Mouse (Mus musculus) hindbrain, postnatal 0 days (tissue): ENCODE measurements at regions not wholly inside any gene's neighbourhood (a gene's known extent, or its start where the extent isn't known, plus 50 kb on each side); places are given as distances from the start of the nearest gene placed in this dataset.

ENCODE experiments used
- ATAC-seq: fragments of 200-750 bp; cut with Nextera tagmentation; 2 replicates; pipeline ENCODE4 v1.8.0; 2017; ENCODE audit warnings: mild to moderate bottlenecking, moderate TSS enrichment, moderate library complexity
- DNase-seq: peaks from one replicate; pipeline ENCODE4 v3.0.0-alpha.2; 2015; ENCODE audit warnings: low spot score
- H3K27ac ChIP-seq: fragments of 300-500 bp; sonication (generic); 2 replicates; pipeline ENCODE4 v1.5.1; 2014; ENCODE audit warnings: mild to moderate bottlenecking
- H3K27me3 ChIP-seq: fragments of 300-500 bp; sonication (generic); 2 replicates; pipeline ENCODE4 v1.6.1; 2014; ENCODE audit warnings: low read length, mixed read lengths; ENCODE audit not compliant: insufficient read depth
- H3K36me3 ChIP-seq: fragments of 300-500 bp; sonication (generic); 2 replicates; pipeline ENCODE4 v1.6.1; 2014; ENCODE audit warnings: low read length, mixed read lengths; ENCODE audit not compliant: insufficient read depth
- H3K4me1 ChIP-seq: fragments of 300-500 bp; sonication (generic); 2 replicates; pipeline ENCODE4 v1.6.1; 2014; ENCODE audit warnings: antibody characterized with exemption, low read length, mixed read lengths; ENCODE audit not compliant: insufficient read depth
- H3K4me2 ChIP-seq: fragments of 300-500 bp; sonication (generic); 2 replicates; pipeline ENCODE4 v1.6.1; 2014; ENCODE audit warnings: low read depth, mild to moderate bottlenecking, low read length, moderate library complexity, mixed read lengths
- H3K4me3 ChIP-seq: fragments of 300-500 bp; sonication (generic); 2 replicates; pipeline ENCODE4 v1.5.1; 2014; ENCODE audit warnings: low read length
- H3K9ac ChIP-seq: fragments of 300-500 bp; sonication (generic); replicated peaks from 2 replicates; pipeline ENCODE4 v1.6.1; 2014; ENCODE audit warnings: mild to moderate bottlenecking, low read length, moderate library complexity, mixed read lengths
- H3K9me3 ChIP-seq: fragments of 300-500 bp; sonication (generic); 2 replicates; pipeline ENCODE4 v1.6.1; 2016; ENCODE audit warnings: low read length, mixed read lengths
- CTCF ChIP-seq: IDR thresholded peaks from 2 replicates; pipeline ENCODE4 v1.5.1; 2016; ENCODE audit warnings: antibody characterized with exemption, control low read depth, low read depth
- WGBS: fragments of 180-500 bp; shearing (Covaris S2); extraction: QIAGEN DNeasy Blood & Tissue Kit; methylation state at CpG from one replicate; pipeline ENCODE4 v1.1.7; 2014; 5-methylcytosine and 5-hydroxymethylcytosine counted together

- Histone ChIP-seq H3K9me3 (no peaks in the 10 kb centered on the region), H3K27ac (no peak overlapping the region), H3K4me1 (no peaks in the 10 kb centered on the region), H3K4me2 (no peak overlapping the region), H3K36me3 (no peaks in the 10 kb centered on the region), H3K4me3 (no peak overlapping the region), H3K9ac (no peak overlapping the region), H3K27me3 (no peaks in the 10 kb centered on the region)
- DNase-seq: no peak
- 87% methylated on average over 3 of the region's 3 CpGs for WGBS
- ATAC-seq: no peak
- TF ChIP-seq CTCF: no peak
These were observed 807.8 kb upstream of the Cadm2 start for GRCm38 (mm10) chr16:68428541-68428940.

- Histone ChIP-seq H3K9me3 (no peaks in the 10 kb centered on the region), H3K4me1 (no peaks in the 10 kb centered on the region), H3K9ac (no peak overlapping the region), H3K27ac (no peak overlapping the region), H3K27me3 (no peaks in the 10 kb centered on the region), H3K4me2 (no peak overlapping the region), H3K4me3 (no peak overlapping the region), H3K36me3 (no peaks in the 10 kb centered on the region)
- WGBS: 82% methylated on average over 3 of the region's 3 CpGs
- no peak for DNase-seq
- no peak for ATAC-seq
- TF ChIP-seq CTCF: no peak
These were observed 806.8 kb upstream of the Cadm2 start for GRCm38 (mm10) chr16:68427522-68427921.

GRCm38 (mm10) chr16:68425276-68425675 is 804.6 kb upstream of the Cadm2 start:
- ATAC-seq: no peak
- Histone ChIP-seq H3K27me3 (no peaks in the 10 kb centered on the region), H3K9ac (no peak overlapping the region), H3K9me3 (no peaks in the 10 kb centered on the region), H3K4me3 (no peak overlapping the region), H3K27ac (no peak overlapping the region), H3K36me3 (no peaks in the 10 kb centered on the region), H3K4me2 (no peak overlapping the region), H3K4me1 (no peaks in the 10 kb centered on the region)
- WGBS: 70% methylated on average over 1 of the region's 1 CpGs
- no peak for TF ChIP-seq CTCF
- no peak for DNase-seq

- Histone ChIP-seq H3K4me1 (no peaks in the 10 kb centered on the region), H3K9ac (no peak overlapping the region), H3K27me3 (no peaks in the 10 kb centered on the region), H3K4me3 (no peak overlapping the region), H3K4me2 (no peak overlapping the region), H3K9me3 (no peaks in the 10 kb centered on the region), H3K36me3 (no peaks in the 10 kb centered on the region), H3K27ac (no peak overlapping the region)
- no peak for DNase-seq
- 90% methylated on average over 4 of the region's 4 CpGs for WGBS
- no peak for TF ChIP-seq CTCF
- ATAC-seq: no peak
These were observed 781.4 kb upstream of the Cadm2 start for GRCm38 (mm10) chr16:68401860-68402671.

GRCm38 (mm10) chr16:68400591-68400990 is 779.9 kb upstream of the Cadm2 start:
- H3K4me2 ChIP-seq: no peak overlapping the region
- no peak for DNase-seq
- H3K9ac ChIP-seq: no peak overlapping the region
- H3K4me3 ChIP-seq: no peak overlapping the region
- ATAC-seq: no peak
- H3K36me3 ChIP-seq: no peaks in the 10 kb centered on the region
- no peaks in the 10 kb centered on the region for H3K4me1 ChIP-seq
- no peak for TF ChIP-seq CTCF
- H3K27ac ChIP-seq: no peak overlapping the region
- no peaks in the 10 kb centered on the region for H3K9me3 ChIP-seq
- H3K27me3 ChIP-seq: no peaks in the 10 kb centered on the region

- no peaks in the 10 kb centered on the region for H3K9me3 ChIP-seq
- H3K36me3 ChIP-seq: no peaks in the 10 kb centered on the region
- DNase-seq: peak; percentile 15
- no peak for TF ChIP-seq CTCF
- H3K4me1 ChIP-seq: no peaks in the 10 kb centered on the region
- H3K27me3 ChIP-seq: no peaks in the 10 kb centered on the region
- no peak overlapping the region for H3K9ac ChIP-seq
- no peak for ATAC-seq
- H3K4me3 ChIP-seq: no peak overlapping the region
- no peak overlapping the region for H3K4me2 ChIP-seq
- no peak overlapping the region for H3K27ac ChIP-seq
These were observed 730.4 kb upstream of the Cadm2 start for GRCm38 (mm10) chr16:68351088-68351487.

- Histone ChIP-seq H3K27ac (no peak overlapping the region), H3K9me3 (no peaks in the 10 kb centered on the region), H3K4me2 (no peak overlapping the region), H3K4me1 (no peaks in the 10 kb centered on the region), H3K36me3 (no peaks in the 10 kb centered on the region), H3K27me3 (no peaks in the 10 kb centered on the region), H3K4me3 (no peak overlapping the region), H3K9ac (no peak overlapping the region)
- TF ChIP-seq CTCF: no peak
- WGBS: 97% methylated on average over 1 of the region's 1 CpGs
- no peak for DNase-seq
- ATAC-seq: no peak
These were observed 718.3 kb upstream of the Cadm2 start for GRCm38 (mm10) chr16:68338970-68339369.
